Mouse (Mus musculus) brain, embryonic 14.5 days (tissue): ENCODE data around the gene Hist1h2ah.

Experiments used
- CTCF ChIP-seq: fragments of 200-500 bp; IDR thresholded peaks from 2 replicates; pipeline ENCODE4 v1.5.1; 2012; ENCODE audit warnings: inconsistent platforms, mild to moderate bottlenecking, moderate library complexity, borderline replicate concordance; ENCODE audit not compliant: insufficient read depth, insufficient read length; ENCODE audit errors: extremely low read depth
- POLR2A ChIP-seq: fragments of 200-500 bp; IDR thresholded peaks from 2 replicates; pipeline ENCODE4 v1.6.1; 2012; ENCODE audit warnings: mild to moderate bottlenecking, inconsistent platforms, borderline replicate concordance; ENCODE audit not compliant: poor library complexity, insufficient read depth, insufficient read length, severe bottlenecking; ENCODE audit errors: extremely low read depth

DNA sequence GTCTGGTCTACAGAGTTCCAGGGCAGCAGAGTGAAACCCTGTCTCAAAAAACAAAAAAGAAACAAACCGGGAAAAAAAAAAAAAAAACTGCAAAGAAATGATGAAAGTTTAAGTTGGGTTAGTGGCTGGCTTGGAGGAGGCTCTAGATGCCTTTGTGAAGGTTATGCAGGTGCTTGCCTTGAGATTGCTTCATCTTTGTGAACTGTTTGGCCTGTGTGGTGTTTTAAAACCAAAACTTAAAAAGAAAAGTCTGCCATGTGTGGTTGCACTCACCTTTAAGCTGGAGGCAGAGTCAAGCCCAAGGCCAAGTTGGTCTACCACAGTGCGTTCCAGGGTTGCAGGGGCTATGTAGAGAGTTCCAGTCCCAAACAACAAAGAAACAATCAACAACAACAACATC is 13.7 kb upstream of the Hist1h2ah start:
- TF ChIP-seq POLR2A, result no peak
- TF ChIP-seq CTCF, result no peak
